Mouse (Mus musculus) mouse trophoblast stem cell (cell line): ENCODE data around the gene Ssbp3.

Experiments used
- in situ Hi-C, 2 experiments: fragments of 300-500 bp; cut with MseI, MboI; formaldehyde crosslinking; loops; 2 replicates in 1 of 2; 3 replicates in 1 of 2; pipeline ENCODE4 v1.15.1; 2025

The Ssbp3 gene

DNA sequence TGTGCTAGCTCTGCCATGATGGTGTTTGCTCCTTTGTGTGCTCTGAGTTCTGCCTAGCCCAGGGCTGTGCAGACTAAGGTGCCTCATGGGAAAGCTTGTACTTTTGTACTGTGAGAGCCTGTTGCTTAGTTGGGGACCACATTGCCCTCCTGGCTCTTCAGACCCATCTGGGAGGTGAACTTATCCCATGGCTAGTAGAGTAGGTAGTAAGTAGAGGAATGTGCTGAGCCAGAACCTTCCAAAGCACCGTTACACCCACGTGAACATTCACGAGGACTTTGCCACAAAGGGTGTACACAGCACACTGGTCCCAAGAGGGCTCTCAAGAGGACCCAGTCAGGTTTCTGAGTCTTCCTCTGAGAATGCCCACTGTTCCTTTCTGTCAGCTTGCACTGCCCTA, 48.1 kb downstream of the Ssbp3 start:
- in situ Hi-C loops = no loop called here

- in situ Hi-C loops = no loop called here
These were observed 49.2 kb downstream of the Ssbp3 start for GRCm38 (mm10) chr4:106959506-106960302.

DNA sequence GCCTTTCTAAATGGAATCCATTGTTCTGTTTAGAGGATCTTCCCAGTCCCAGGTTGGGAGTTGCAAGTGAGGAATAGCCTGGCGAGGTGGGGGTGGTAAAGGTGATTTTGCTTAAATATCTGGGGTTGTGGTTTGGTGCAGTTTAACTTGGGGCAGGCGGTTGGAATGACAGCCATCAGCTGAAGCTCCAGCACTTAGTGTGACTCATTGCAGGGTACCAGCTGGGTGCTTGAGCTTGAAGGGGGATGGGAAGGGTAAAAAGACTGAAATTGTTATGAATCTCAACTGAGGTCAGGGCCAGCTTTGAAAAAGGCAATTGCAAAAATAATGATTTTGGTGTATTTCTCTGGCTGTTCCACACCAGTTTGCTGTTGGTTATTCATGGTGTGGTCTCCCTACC, 50.0 kb downstream of the Ssbp3 start:
- in situ Hi-C loops = no loop called here

GRCm38 (mm10) chr4:106961321-106961720, 50.8 kb downstream of the Ssbp3 start:
- in situ Hi-C loops = no loop called here

GRCm38 (mm10) chr4:106964356-106964755, 53.9 kb downstream of the Ssbp3 start:
- in situ Hi-C loops = no loop called here

DNA sequence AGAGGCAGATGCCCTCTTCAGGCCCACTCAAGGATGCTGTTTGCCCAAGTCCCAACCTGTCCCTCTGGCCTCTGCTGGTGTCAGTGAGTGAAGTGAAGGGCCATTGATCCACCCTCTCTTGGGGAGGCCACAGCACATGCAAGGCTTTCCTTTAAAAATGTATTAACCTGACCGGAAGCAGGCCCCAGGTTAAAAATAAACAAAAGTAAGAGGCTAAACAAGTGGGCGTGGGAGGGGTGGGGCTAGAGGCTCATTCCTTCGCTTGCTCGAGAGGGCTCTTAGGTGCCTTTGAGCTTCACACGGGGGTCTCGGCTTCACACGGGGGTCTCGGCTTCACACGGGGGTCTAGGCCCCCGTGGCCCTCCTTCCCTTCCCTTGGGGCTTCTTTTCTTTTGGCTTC, 54.5 kb downstream of the Ssbp3 start:
- in situ Hi-C loops = no loop called here

DNA sequence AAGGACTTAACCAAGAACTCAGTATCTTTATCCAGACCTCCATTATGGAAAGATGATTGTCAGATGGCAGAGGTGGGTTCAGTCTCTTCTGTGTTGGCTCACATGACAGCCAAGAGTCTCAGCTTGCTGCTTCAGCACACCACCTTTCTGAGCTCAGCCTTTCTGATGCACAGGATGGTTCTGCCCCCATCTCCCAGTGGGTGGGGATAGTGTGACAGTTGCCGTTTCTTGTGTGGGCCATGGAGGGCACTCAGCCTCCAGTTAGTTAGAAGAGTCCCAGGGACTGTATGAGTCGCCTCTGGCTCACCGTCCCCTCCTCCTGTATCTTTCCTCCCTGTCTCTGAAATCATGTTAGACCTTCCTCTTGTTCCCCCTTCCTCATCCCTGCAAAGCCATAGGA, 55.9 kb downstream of the Ssbp3 start:
- in situ Hi-C loops = no loop called here

GRCm38 (mm10) chr4:106968910-106969309, 58.4 kb downstream of the Ssbp3 start:
- in situ Hi-C loops = no loop called here

- in situ Hi-C loops = no loop called here
These were observed 60.3 kb downstream of the Ssbp3 start for GRCm38 (mm10) chr4:106970786-106971185.

GRCm38 (mm10) chr4:106972061-106972460, 61.6 kb downstream of the Ssbp3 start:
- in situ Hi-C loops = no loop called here

GRCm38 (mm10) chr4:106972461-106973384, 62.2 kb downstream of the Ssbp3 start:
- in situ Hi-C loops = no loop called here

GRCm38 (mm10) chr4:106975324-106975723, 64.8 kb downstream of the Ssbp3 start:
- in situ Hi-C loops = no loop called here

DNA sequence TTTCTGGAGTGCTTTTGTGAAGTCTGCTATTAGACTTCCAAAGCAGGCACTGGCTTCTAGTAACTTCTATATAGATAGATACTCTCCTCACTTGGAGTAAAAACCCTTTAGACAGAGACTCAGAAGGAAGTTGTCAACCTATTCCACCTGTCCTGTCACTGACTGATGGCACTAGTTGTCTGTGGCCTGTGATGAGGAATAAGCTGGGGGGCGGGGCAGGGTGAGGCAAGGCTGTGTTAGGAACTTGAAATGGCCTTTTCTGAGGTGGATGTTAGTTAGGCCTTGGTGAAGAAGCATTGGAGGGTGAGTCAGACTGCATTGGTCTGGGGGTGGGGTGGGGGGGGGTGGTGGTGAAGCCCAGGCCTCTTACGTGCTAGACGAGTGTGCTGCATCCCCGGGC, 65.4 kb downstream of the Ssbp3 start:
- in situ Hi-C loops = no loop called here

DNA sequence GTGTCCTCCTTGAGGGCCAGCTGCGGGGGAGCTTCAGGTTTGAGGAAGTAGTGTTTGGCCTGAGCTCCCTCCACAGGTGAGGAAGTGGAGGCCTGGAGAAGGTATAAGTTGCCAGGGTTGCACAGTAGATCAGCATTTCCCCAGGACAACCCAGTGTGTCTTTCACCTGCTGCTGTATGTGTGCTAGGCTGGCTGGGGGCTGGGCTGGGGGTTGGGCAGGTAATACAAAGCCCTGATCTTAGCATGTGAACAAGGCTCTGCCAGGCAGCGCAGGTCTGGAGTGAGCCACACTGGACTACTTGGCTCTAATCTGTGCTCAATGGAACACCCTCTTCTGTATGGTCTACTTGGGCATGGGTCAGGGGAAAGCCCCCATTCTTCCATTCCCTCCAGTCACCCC, 66.1 kb downstream of the Ssbp3 start:
- in situ Hi-C loops = no loop called here

GRCm38 (mm10) chr4:106977218-106977651, 66.7 kb downstream of the Ssbp3 start:
- in situ Hi-C loops = no loop called here

DNA sequence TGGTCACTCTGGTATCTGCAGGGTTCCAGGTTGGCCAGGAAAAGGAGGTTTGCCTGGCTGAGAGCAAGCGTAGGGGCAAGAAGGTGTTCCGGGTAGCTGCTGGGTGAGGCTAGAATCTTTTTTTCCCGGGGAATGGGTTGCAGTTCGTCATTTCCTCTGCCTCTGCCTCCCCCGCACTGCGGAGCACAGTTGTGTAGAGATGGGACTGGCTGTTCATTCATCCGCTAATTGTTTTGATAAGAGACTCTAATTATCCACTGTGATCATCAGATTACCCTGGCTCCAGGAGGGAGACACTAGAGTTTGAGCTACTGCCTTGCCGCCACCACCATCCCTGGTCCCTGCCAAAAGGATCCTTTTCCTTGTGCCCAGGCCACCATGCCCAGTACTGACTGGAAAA, 67.9 kb downstream of the Ssbp3 start:
- in situ Hi-C loops = no loop called here

DNA sequence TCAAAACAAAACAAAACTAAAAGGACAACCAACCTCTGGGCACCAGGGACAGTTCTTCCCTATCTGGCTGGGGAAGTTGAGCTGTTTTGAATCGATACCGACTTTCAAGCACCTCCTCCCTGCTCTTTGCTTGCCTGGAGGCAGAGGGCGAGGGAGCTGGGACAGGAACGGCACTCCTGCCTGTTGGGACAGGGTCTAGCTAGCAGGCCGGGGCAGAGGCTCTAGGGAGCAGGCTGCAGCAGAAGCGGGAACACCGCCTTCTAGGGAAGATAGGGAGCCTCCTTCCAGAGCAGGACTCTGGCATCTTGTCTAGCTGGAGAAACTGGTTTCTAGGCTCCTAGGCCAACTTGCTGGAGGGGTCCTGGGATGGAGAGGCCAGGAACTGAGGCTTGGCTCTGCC, 70.2 kb downstream of the Ssbp3 start:
- in situ Hi-C loops = no loop called here

DNA sequence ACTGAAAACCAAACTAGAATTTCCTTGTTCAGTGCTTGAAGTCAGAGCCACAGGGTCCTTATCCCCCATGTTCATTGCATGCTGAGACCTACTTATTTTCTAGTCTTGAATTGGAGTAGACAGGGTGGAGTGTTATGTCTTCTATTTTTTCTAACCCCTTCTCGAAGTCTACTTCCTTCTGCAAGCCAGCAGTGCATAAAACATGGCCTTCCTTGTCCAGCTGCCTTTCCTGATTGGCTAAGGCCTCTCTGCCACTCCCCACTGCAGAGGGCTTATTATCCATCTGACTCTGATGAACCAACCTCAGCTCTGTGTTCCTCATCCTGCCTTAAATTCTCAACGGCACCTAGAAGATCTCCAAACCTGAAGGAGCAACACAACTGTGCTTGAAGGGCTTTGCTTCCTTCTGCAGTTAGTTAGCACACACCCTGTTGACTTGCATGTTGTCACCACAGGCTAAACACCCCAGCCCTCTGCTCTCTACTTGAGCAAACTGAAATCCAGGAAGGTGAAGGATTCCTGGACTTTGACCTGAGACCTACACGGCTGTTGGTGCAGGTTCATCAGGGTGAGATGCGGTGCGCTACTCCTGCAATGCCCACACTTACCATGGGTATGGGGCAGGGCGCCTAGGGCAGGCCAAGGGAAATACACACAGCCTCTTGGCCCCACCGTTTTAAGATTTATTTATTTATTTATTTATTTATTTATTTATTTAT, 71.0 kb downstream of the Ssbp3 start:
- in situ Hi-C loops = no loop called here

DNA sequence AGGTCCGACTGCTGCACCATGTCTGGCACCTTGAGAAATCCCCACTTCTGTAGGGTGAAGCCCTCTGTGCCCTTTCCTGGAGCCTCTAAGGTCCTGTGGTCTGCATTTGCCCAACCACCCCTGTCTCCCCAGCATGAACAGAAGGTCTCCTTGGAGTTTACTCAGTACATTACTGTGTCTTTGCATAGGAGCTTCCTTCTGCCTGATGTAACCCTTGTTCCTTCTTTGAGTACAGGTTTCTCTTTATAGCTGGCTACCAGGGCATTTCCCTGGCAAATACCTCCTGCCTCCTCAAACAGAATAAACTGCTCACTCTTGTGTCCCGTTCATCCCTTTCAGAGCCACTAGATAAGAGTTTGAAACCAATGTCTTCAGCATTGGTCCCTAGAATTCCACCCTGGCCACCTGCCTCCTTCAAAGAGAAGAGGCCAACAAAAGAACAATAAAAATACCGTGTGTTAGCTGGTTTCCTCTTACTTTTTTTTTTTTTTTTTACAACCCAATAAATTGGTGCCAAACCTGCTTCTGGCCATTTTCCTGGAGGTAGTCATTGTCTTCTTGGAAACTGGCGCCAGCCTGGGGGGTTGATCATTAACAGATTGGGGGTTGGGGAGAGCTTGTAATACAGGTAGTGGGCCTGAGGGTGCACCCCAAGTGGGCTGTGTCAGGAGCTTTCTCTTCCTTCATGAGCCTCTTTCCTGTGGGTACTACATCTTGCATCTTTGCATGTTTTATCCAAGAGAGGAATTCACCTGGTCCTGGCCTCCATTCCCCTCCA, 72.0 kb downstream of the Ssbp3 start:
- in situ Hi-C loops = no loop called here

DNA sequence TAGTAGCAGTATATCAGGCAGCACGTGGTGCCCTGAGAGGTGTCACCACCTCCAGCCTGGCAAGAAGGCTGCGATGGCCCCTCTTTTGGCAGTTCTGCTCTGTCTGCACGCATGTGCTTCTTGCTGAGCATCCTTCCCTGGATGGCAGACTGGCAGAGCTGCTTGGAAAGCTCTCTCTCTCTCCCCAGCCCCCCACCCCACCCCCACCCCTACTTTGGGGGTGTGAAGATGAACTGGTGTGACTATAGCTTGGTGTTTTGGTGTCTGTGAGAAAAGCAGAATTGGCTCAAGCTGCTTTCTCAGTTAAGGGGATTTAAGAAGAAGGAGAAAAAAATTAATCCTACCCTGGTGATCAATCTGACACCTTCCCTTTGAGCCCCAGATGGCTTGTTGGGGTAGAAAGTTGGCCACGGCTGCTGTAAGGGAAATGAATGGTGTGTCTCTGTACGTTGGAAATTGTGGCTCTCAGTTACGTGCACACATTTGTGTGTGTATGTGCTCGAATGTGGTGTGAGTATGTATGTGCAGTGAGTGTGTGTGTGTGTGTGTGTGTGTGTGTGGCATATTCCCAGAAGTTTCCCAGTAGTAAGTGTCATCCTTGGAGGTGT, 73.5 kb downstream of the Ssbp3 start:
- in situ Hi-C loops = no loop called here

DNA sequence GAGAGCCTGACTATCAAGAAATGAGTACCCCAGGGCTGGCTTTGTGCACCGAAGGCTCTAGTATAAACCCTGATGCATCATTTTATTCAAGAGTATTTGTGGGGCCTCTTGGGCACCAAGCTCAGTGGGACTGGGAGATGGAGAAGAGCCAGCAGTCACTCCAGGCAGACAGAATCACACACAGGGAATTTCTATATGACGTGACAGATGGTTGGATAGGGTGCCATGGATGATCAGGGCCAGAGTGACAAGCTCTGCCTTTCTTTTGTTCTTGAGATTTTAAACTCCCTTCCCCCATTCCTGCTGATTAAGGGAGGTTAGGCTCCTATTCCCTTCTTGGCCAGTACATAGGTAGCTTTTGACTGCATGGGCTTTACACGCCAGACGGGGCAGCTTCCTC, 74.8 kb downstream of the Ssbp3 start:
- in situ Hi-C loops = no loop called here
